Mouse (Mus musculus): Measurements from ENCODE around the gene Sv2a.
"Not testable (repeated sequence)": the region's sequence is repeated elsewhere in the genome, so short reads cannot be mapped to it uniquely, and the experiment has no call there.

- TF ChIP-seq CTCF (IDR thresholded peaks at IDR 0.05; ENCODE audit: insufficient read depth, low read length): not testable (repeated sequence)
- peak; percentile 53; the same call in 1 of the 2 replicates for TF ChIP-seq POLR2A (IDR thresholded peaks at IDR 0.05; ENCODE audit: borderline replicate concordance, extremely low read depth, low read depth, low read length)
These were observed 59.2 kb downstream of the Sv2a start, which contains the start of gene Hist2h2aa2 for GRCm38 (mm10) chr3:96239949-96240798.
